Mouse (Mus musculus) stomach, embryonic 14.5 days (tissue): ENCODE measurements around the gene Pdzd9. TPM values are rescaled to one million over a fixed set of nuclear protein-coding genes. Genes with fewer than 3 reads are reported as not detected.
A peak's percentile ranks its signal among the peaks of the same experiment; 100 is the strongest.

Experiments
- ATAC-seq: fragments of 200-750 bp; cut with Nextera tagmentation; 2 replicates; pipeline ENCODE4 v1.8.0; 2017; ENCODE audit warnings: low read depth, moderate TSS enrichment; ENCODE audit not compliant: insufficient number of reproducible peaks, insufficient read depth, low FRiP score
- H3K27ac ChIP-seq: fragments of 300-500 bp; sonication (generic); 2 replicates; pipeline ENCODE4 v1.5.1; 2014; ENCODE audit warnings: mild to moderate bottlenecking, low read length, moderate library complexity, mixed read lengths
- H3K27me3 ChIP-seq: fragments of 300-500 bp; sonication (generic); 2 replicates; pipeline ENCODE4 v1.6.1; 2014; ENCODE audit warnings: low read length, control low read depth, mixed read lengths; ENCODE audit not compliant: control insufficient read depth, insufficient read depth
- H3K36me3 ChIP-seq: fragments of 300-500 bp; sonication (generic); 2 replicates; pipeline ENCODE4 v1.6.1; 2014; ENCODE audit warnings: mild to moderate bottlenecking, control low read depth, low read length, moderate library complexity, mixed read lengths; ENCODE audit not compliant: control insufficient read depth, insufficient read depth
- H3K4me1 ChIP-seq: fragments of 300-500 bp; sonication (generic); 2 replicates; pipeline ENCODE4 v1.6.1; 2014; ENCODE audit warnings: low read length, control low read depth, mixed read lengths; ENCODE audit not compliant: control insufficient read depth, insufficient read depth
- H3K4me2 ChIP-seq: fragments of 300-500 bp; sonication (generic); replicated peaks from 2 replicates; pipeline ENCODE4 v1.6.1; 2014; ENCODE audit warnings: low read depth, low read length, control low read depth
- H3K4me3 ChIP-seq: fragments of 300-500 bp; sonication (generic); 2 replicates; pipeline ENCODE4 v1.5.1; 2014; ENCODE audit warnings: low read depth, low read length, control low read depth
- H3K9ac ChIP-seq: fragments of 300-500 bp; sonication (generic); replicated peaks from 2 replicates; pipeline ENCODE4 v1.6.1; 2014; ENCODE audit warnings: low read depth, mild to moderate bottlenecking, control low read depth, low read length, moderate library complexity, mixed read lengths
- H3K9me3 ChIP-seq: fragments of 300-500 bp; sonication (generic); 2 replicates; pipeline ENCODE4 v1.6.1; 2016; ENCODE audit warnings: low read depth, low read length, control low read depth; ENCODE audit not compliant: control insufficient read depth
- WGBS: fragments of 180-500 bp; shearing (Covaris S2); extraction: QIAGEN DNeasy Blood & Tissue Kit; methylation state at CpG from one replicate; pipeline ENCODE4 v1.1.7; 2014; 5-methylcytosine and 5-hydroxymethylcytosine counted together
- polyA plus RNA-seq: library from polyadenylated mRNA; unstranded; fragments of >200 nt; fragmentation: Nextera tagmentation; extraction: Ambion mirVana; gene quantifications from 2 replicates; pipeline ENCODE4 v1.2.1, GENCODE M21; 2014

Gene Pdzd9
- polyA plus RNA-seq, 1 experiment from 2014 or later = 0.20 TPM

GRCm38 (mm10) chr7:120634301-120634700 is 35.8 kb downstream of the Pdzd9 start:
- Histone ChIP-seq H3K27me3 (no peaks in the 10 kb centered on the region), H3K27ac (peak overlapping the region; percentile 93), H3K9me3 (no peaks in the 10 kb centered on the region), H3K36me3 (peaks cover 13% of the 10 kb centered on the region), H3K4me1 (peaks cover 2% of the 10 kb centered on the region; the same call in 1 of the 2 replicates), H3K4me3 (peak overlapping the region; percentile 84), H3K9ac (peak overlapping the region; percentile 86), H3K4me2 (peak overlapping the region; percentile 66)
- no peak for ATAC-seq
- WGBS = 6% methylated on average over 9 of the region's 9 CpGs

- 64% methylated on average over 1 of the region's 1 CpGs for WGBS
- Histone ChIP-seq H3K9me3 (no peaks in the 10 kb centered on the region), H3K9ac (no peak overlapping the region)
These were observed 37.6 kb downstream of the Pdzd9 start for GRCm38 (mm10) chr7:120632518-120632917.

GRCm38 (mm10) chr7:120620841-120621240 is 49.3 kb downstream of the Pdzd9 start:
- WGBS = 89% methylated on average over 9 of the region's 9 CpGs
- H3K9ac ChIP-seq = no peak overlapping the region
- H3K4me1 ChIP-seq = no peaks in the 10 kb centered on the region
- ATAC-seq = no peak
- H3K27ac ChIP-seq = no peak overlapping the region
- H3K4me3 ChIP-seq = no peak overlapping the region
- H3K27me3 ChIP-seq = no peaks in the 10 kb centered on the region
- H3K36me3 ChIP-seq = no peaks in the 10 kb centered on the region
- no peak overlapping the region for H3K4me2 ChIP-seq
- H3K9me3 ChIP-seq = no peaks in the 10 kb centered on the region

More at GRCm38 (mm10) chr7:120632518-120632917, 37.6 kb downstream of the Pdzd9 start:
- H3K36me3 ChIP-seq = peaks cover 2% of the 10 kb centered on the region
- H3K4me1 ChIP-seq = peaks cover 2% of the 10 kb centered on the region; the same call in 1 of the 2 replicates
- no peaks in the 10 kb centered on the region for H3K27me3 ChIP-seq
- H3K27ac ChIP-seq = no peak overlapping the region
- H3K4me3 ChIP-seq = no peak overlapping the region
- no peak overlapping the region for H3K4me2 ChIP-seq
- ATAC-seq = no peak

- no peak overlapping the region for H3K9ac ChIP-seq
- H3K27ac ChIP-seq = no peak overlapping the region
- H3K9me3 ChIP-seq = no peaks in the 10 kb centered on the region
- H3K4me2 ChIP-seq = no peak overlapping the region
- H3K4me1 ChIP-seq = no peaks in the 10 kb centered on the region
- ATAC-seq = no peak
- no peaks in the 10 kb centered on the region for H3K27me3 ChIP-seq
- 75% methylated on average over 8 of the region's 8 CpGs for WGBS
- no peaks in the 10 kb centered on the region for H3K36me3 ChIP-seq
- no peak overlapping the region for H3K4me3 ChIP-seq
These were observed 49.9 kb downstream of the Pdzd9 start for GRCm38 (mm10) chr7:120620075-120620771.

Other genes starting within 250 kb of the Pdzd9 start
- 197 and 198 TPM in 2 replicates for gene Uqcrc2, start 35.2 kb downstream of the Pdzd9 start, polyA plus RNA-seq
- 15.8 and 16.5 TPM in 2 replicates for gene Mosmo, start 7.3 kb upstream of the Pdzd9 start, polyA plus RNA-seq
- gene Vwa3a, start 69.0 kb upstream of the Pdzd9 start, polyA plus RNA-seq = 0.27 and 0.41 TPM in 2 replicates
- not detected in 2 replicates for gene Gm5737, start 142.0 kb upstream of the Pdzd9 start, polyA plus RNA-seq
- 21.1 and 23.0 TPM in 2 replicates for gene Eef2k, start 172.5 kb upstream of the Pdzd9 start, polyA plus RNA-seq
- 26.3 and 28.0 TPM in 2 replicates for gene Polr3e, start 247.4 kb upstream of the Pdzd9 start, polyA plus RNA-seq